Mouse (Mus musculus): ENCODE measurements around the gene Krtap4-13. TPM values are rescaled to one million over a fixed set of nuclear protein-coding genes. Genes with fewer than 3 reads are reported as not detected.
A peak's percentile ranks its signal among the peaks of the same experiment; 100 is the strongest.
"Not testable (repeated sequence)": the region's sequence is repeated elsewhere in the genome, so short reads cannot be mapped to it uniquely, and the experiment has no call there.

The Krtap4-13 gene
- not detected in 2 replicates for polyA plus RNA-seq (2014; fragmentation: Nextera tagmentation; extraction: Ambion mirVana)

DNA sequence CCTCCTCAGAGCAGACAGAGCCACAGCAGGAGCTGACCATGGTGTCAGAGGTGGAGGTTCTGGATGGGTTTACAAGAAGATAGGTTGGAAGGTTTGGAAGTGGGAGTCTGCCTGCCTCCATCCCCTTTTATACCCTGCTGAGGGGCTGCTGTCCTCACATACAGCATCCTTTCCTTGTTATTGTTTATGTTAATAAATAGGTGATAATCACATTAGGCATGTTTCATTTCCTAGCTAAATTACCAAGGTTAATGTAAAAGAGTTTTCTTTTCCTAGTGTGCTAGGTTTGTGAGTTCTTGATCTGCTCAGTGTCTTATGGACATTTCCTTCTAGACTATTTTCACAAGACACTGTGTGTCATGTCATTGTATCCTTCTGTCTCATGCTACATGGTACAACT is at the start of gene Krtap4-13:
Gene Krtap4-13 (minus strand): TSS at position 101 of the 400 bp plus-strand sequence.
- not testable (repeated sequence) for H3K36me3 ChIP-seq (ENCODE audit: control insufficient read depth, insufficient read depth, low read length); ATAC-seq (ENCODE audit: low FRiP score)

DNA sequence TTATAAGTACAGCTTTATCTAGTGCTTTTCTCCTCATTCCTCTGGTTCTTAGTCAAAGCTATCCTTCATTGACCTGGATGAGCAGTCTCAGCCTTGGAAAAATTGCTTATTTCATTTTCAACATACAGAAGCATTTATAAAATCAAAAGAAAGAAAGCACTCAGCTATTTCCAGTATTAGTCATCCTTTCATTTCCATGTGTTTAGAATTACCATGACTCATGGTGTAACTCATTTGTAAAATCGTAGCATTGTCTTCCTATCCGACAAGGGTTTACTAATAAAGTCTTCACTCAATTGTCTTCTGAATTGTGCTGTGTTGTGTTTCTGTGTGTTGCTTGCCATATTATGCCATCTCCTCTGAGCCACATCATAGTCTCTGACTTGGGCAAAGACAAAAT is 49.1 kb upstream of the Krtap4-13 start:
- Histone ChIP-seq H3K27ac (ENCODE audit: low read depth, low read length) (no peak overlapping the region), H3K4me2 (no peak overlapping the region), H3K9me3 (ENCODE audit: control insufficient read depth, low read length) (no peaks in the 10 kb centered on the region), H3K4me1 (ENCODE audit: control insufficient read depth, insufficient read depth, low read length) (no peaks in the 10 kb centered on the region), H3K4me3 (ENCODE audit: low read depth, low read length) (no peak overlapping the region), H3K9ac (ENCODE audit: low read length) (no peak overlapping the region), H3K27me3 (ENCODE audit: control insufficient read depth, insufficient read depth, low read length) (no peaks in the 10 kb centered on the region), H3K36me3 (ENCODE audit: control insufficient read depth, insufficient read depth, low read length) (no peaks in the 10 kb centered on the region)
- ATAC-seq (ENCODE audit: low FRiP score): no peak
- 85% methylated on average over 2 of the region's 2 CpGs for WGBS
- DNase-seq (ENCODE audit: low spot score, missing footprints): no peak

More for the DNA sequence above, at the start of gene Krtap4-13:
- DNase-seq (ENCODE audit: low spot score, missing footprints); H3K4me3 ChIP-seq (ENCODE audit: low read depth, low read length); H3K4me2 ChIP-seq; H3K27me3 ChIP-seq (ENCODE audit: control insufficient read depth, insufficient read depth, low read length); H3K9me3 ChIP-seq (ENCODE audit: control insufficient read depth, low read length); H3K27ac ChIP-seq (ENCODE audit: low read depth, low read length); H3K9ac ChIP-seq (ENCODE audit: low read length); H3K4me1 ChIP-seq (ENCODE audit: control insufficient read depth, insufficient read depth, low read length): not testable (repeated sequence)

DNA sequence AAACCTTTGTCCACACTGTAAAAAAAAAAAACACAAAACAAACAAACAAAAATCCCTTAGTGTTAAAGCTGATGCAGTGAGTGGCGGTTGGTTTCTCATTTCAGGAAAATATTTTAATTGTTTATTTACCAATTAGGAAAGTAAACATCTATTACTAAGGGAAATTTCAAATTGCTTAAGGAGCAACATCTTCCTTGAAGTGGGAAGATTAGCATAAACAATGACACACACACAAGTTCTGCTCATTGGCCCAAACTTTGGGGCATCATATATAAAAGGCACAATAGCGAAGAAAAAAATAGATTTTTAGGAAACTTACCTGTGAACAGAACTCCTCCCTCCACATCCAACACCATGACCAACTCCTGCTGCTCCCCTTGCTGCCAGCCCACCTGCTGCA is 47.9 kb upstream of the Krtap4-13 start, which contains the start of gene Gm11568:
Gene Gm11568 (plus strand): TSS at position 301 of the 400 bp plus-strand sequence.
- Histone ChIP-seq H3K4me3 (ENCODE audit: low read depth, low read length) (no peak within 1 kb of the TSS), H3K9ac (ENCODE audit: low read length) (no peak within 1 kb of the TSS), H3K9me3 (ENCODE audit: control insufficient read depth, low read length) (no peaks in the 10 kb centered on the region), H3K36me3 (ENCODE audit: control insufficient read depth, insufficient read depth, low read length) (no peaks in the 10 kb centered on the region), H3K4me2 (no peak within 1 kb of the TSS), H3K4me1 (ENCODE audit: control insufficient read depth, insufficient read depth, low read length) (no peaks in the 10 kb centered on the region), H3K27me3 (ENCODE audit: control insufficient read depth, insufficient read depth, low read length) (no peaks in the 10 kb centered on the region), H3K27ac (ENCODE audit: low read depth, low read length) (no peak within 1 kb of the TSS)
- DNase-seq (ENCODE audit: low spot score, missing footprints): no peak
- no peak for ATAC-seq (ENCODE audit: low FRiP score)
- WGBS: 92% methylated on average over 2 of the region's 2 CpGs

- Histone ChIP-seq H3K4me1 (ENCODE audit: control insufficient read depth, insufficient read depth, low read length) (no peaks in the 10 kb centered on the region), H3K4me3 (ENCODE audit: low read depth, low read length) (no peak overlapping the region), H3K27me3 (ENCODE audit: control insufficient read depth, insufficient read depth, low read length) (no peaks in the 10 kb centered on the region), H3K36me3 (ENCODE audit: control insufficient read depth, insufficient read depth, low read length) (no peaks in the 10 kb centered on the region), H3K9me3 (ENCODE audit: control insufficient read depth, low read length) (no peaks in the 10 kb centered on the region), H3K4me2 (no peak overlapping the region), H3K9ac (ENCODE audit: low read length) (no peak overlapping the region), H3K27ac (ENCODE audit: low read depth, low read length) (no peak overlapping the region)
- WGBS: 52% methylated on average over 3 of the region's 3 CpGs
- no peak for ATAC-seq (ENCODE audit: low FRiP score)
- DNase-seq (ENCODE audit: low spot score, missing footprints): peak; percentile 83
Measured at GRCm38 (mm10) chr11:99854121-99854520, 44.4 kb upstream of the Krtap4-13 start.

- Histone ChIP-seq H3K4me1 (ENCODE audit: control insufficient read depth, insufficient read depth, low read length) (no peaks in the 10 kb centered on the region), H3K36me3 (ENCODE audit: control insufficient read depth, insufficient read depth, low read length) (no peaks in the 10 kb centered on the region), H3K9ac (ENCODE audit: low read length) (no peak within 1 kb of the TSS), H3K27ac (ENCODE audit: low read depth, low read length) (no peak within 1 kb of the TSS), H3K4me2 (no peak within 1 kb of the TSS), H3K27me3 (ENCODE audit: control insufficient read depth, insufficient read depth, low read length) (no peaks in the 10 kb centered on the region), H3K9me3 (ENCODE audit: control insufficient read depth, low read length) (no peaks in the 10 kb centered on the region), H3K4me3 (ENCODE audit: low read depth, low read length) (no peak within 1 kb of the TSS)
- no peak for ATAC-seq (ENCODE audit: low FRiP score)
- no peak for DNase-seq (ENCODE audit: low spot score, missing footprints)
Measured at GRCm38 (mm10) chr11:99851508-99851907, 41.8 kb upstream of the Krtap4-13 start, which contains the start of gene Krtap4-16. Gene Krtap4-16, minus strand, starts transcription at chr11:99851608.

- Histone ChIP-seq H3K27me3 (ENCODE audit: control insufficient read depth, insufficient read depth, low read length) (no peaks in the 10 kb centered on the region), H3K4me2 (no peak overlapping the region), H3K4me1 (ENCODE audit: control insufficient read depth, insufficient read depth, low read length) (no peaks in the 10 kb centered on the region), H3K36me3 (ENCODE audit: control insufficient read depth, insufficient read depth, low read length) (no peaks in the 10 kb centered on the region), H3K27ac (ENCODE audit: low read depth, low read length) (no peak overlapping the region), H3K9ac (ENCODE audit: low read length) (no peak overlapping the region), H3K9me3 (ENCODE audit: control insufficient read depth, low read length) (no peaks in the 10 kb centered on the region), H3K4me3 (ENCODE audit: low read depth, low read length) (no peak overlapping the region)
- ATAC-seq (ENCODE audit: low FRiP score): no peak
- DNase-seq (ENCODE audit: low spot score, missing footprints): no peak
- WGBS: 98% methylated on average over 2 of the region's 2 CpGs
Measured at GRCm38 (mm10) chr11:99846746-99847145, 37.1 kb upstream of the Krtap4-13 start.

DNA sequence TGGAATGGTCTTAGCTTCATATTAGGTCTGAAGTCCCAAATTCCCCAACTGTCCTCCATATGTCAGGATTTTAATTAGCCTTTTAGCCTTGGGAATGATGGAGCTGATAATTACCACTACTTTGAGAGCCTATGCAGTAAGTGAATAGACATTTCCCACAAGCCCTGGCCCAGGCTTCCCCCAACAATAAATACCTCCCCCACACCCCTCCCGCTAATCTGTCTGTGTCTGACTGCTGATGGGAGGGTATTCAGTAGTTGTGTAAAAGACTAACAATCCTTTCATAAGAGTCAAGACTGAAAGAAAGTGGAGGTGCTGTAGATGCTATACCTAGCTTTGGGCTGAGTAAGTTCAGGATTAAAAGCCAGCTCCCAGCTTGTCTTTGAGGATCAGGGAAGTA is 32.5 kb upstream of the Krtap4-13 start:
- Histone ChIP-seq H3K9me3 (ENCODE audit: control insufficient read depth, low read length) (no peaks in the 10 kb centered on the region), H3K4me2 (no peak overlapping the region), H3K4me3 (ENCODE audit: low read depth, low read length) (no peak overlapping the region), H3K27ac (ENCODE audit: low read depth, low read length) (no peak overlapping the region), H3K4me1 (ENCODE audit: control insufficient read depth, insufficient read depth, low read length) (no peaks in the 10 kb centered on the region), H3K36me3 (ENCODE audit: control insufficient read depth, insufficient read depth, low read length) (no peaks in the 10 kb centered on the region), H3K27me3 (ENCODE audit: control insufficient read depth, insufficient read depth, low read length) (no peaks in the 10 kb centered on the region), H3K9ac (ENCODE audit: low read length) (no peak overlapping the region)
- DNase-seq (ENCODE audit: low spot score, missing footprints) (no peak), ATAC-seq (ENCODE audit: low FRiP score) (no peak)
- WGBS: 77% methylated on average over 1 of the region's 1 CpGs

DNA sequence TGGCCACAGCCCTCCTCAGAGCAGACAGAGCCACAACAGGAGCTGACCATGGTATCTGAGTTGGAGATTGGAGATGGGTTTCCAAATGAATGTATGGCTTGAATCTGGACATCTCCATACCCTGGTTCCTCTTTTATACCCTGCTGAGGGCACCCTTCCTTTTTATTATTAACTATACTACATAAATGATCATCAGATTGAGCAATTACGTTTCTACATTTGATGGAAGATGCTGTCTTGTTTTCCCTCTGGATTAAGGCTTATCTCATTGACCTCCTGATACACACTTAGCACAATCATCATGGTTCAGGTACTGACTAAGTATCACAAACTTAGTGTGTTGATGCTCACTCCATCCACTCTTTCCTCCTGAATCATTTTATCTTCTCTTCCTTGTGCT is 28.3 kb upstream of the Krtap4-13 start, which contains the start of gene 2300003K06Rik:
Gene 2300003K06Rik (minus strand): TSS at position 101 of the 400 bp plus-strand sequence.
- Histone ChIP-seq H3K9ac (ENCODE audit: low read length) (no peak within 1 kb of the TSS), H3K27ac (ENCODE audit: low read depth, low read length) (no peak within 1 kb of the TSS), H3K4me1 (ENCODE audit: control insufficient read depth, insufficient read depth, low read length) (no peaks in the 10 kb centered on the region), H3K4me2 (no peak within 1 kb of the TSS), H3K36me3 (ENCODE audit: control insufficient read depth, insufficient read depth, low read length) (no peaks in the 10 kb centered on the region), H3K4me3 (ENCODE audit: low read depth, low read length) (no peak within 1 kb of the TSS), H3K9me3 (ENCODE audit: control insufficient read depth, low read length) (no peaks in the 10 kb centered on the region), H3K27me3 (ENCODE audit: control insufficient read depth, insufficient read depth, low read length) (no peaks in the 10 kb centered on the region)
- no peak for ATAC-seq (ENCODE audit: low FRiP score)
- no peak for DNase-seq (ENCODE audit: low spot score, missing footprints)
- 78% methylated on average over 1 of the region's 1 CpGs for WGBS

- not testable (repeated sequence) for H3K27me3 ChIP-seq (ENCODE audit: control insufficient read depth, insufficient read depth, low read length); H3K4me2 ChIP-seq; H3K9me3 ChIP-seq (ENCODE audit: control insufficient read depth, low read length); H3K4me3 ChIP-seq (ENCODE audit: low read depth, low read length); H3K36me3 ChIP-seq (ENCODE audit: control insufficient read depth, insufficient read depth, low read length); H3K9ac ChIP-seq (ENCODE audit: low read length); ATAC-seq (ENCODE audit: low FRiP score); DNase-seq (ENCODE audit: low spot score, missing footprints); H3K4me1 ChIP-seq (ENCODE audit: control insufficient read depth, insufficient read depth, low read length); H3K27ac ChIP-seq (ENCODE audit: low read depth, low read length)
- WGBS: 87% methylated on average over 2 of the region's 2 CpGs
Measured at GRCm38 (mm10) chr11:99815566-99815965, 5.9 kb upstream of the Krtap4-13 start, which contains the start of gene Gm11564. Gene Gm11564, minus strand, starts transcription at chr11:99815666.

All from midbrain, embryonic 11.5 days (tissue).